Mouse (Mus musculus): ENCODE measurements around the gene Wdcp.
"Not testable (repeated sequence)": the region's sequence is repeated elsewhere in the genome, so short reads cannot be mapped to it uniquely, and the experiment has no call there.

Wdcp gene

GRCm38 (mm10) chr12:4871260-4871659 lies 28.2 kb downstream of the Wdcp start:
- no peak for DNase-seq (ENCODE audit: low spot score)

GRCm38 (mm10) chr12:4872273-4872672 lies 29.2 kb downstream of the Wdcp start:
- DNase-seq (ENCODE audit: low spot score) = no peak

GRCm38 (mm10) chr12:4872983-4873477 lies 29.9 kb downstream of the Wdcp start:
- no peak for DNase-seq (ENCODE audit: low spot score)

- no peak for DNase-seq (ENCODE audit: low spot score)
Measured at GRCm38 (mm10) chr12:4873531-4873930, 30.4 kb downstream of the Wdcp start.

GRCm38 (mm10) chr12:4874161-4874927 lies 31.2 kb downstream of the Wdcp start, which contains the start of gene Mfsd2b:
Gene Mfsd2b, minus strand, starts transcription at chr12:4874359.
- peak; percentile 80 for DNase-seq (ENCODE audit: low spot score)

GRCm38 (mm10) chr12:4875623-4876022 lies 32.5 kb downstream of the Wdcp start:
- no peak for DNase-seq (ENCODE audit: low spot score)

GRCm38 (mm10) chr12:4878296-4878783 lies 35.2 kb downstream of the Wdcp start:
- DNase-seq (ENCODE audit: low spot score) = no peak

- DNase-seq (ENCODE audit: low spot score) = no peak
Measured at GRCm38 (mm10) chr12:4879048-4879447, 35.9 kb downstream of the Wdcp start.

- no peak for DNase-seq (ENCODE audit: low spot score)
Measured at GRCm38 (mm10) chr12:4882086-4882485, 39.0 kb downstream of the Wdcp start.

GRCm38 (mm10) chr12:4885062-4885461 lies 42.0 kb downstream of the Wdcp start:
- no peak for DNase-seq (ENCODE audit: low spot score)

- DNase-seq (ENCODE audit: low spot score) = not testable (repeated sequence)
Measured at GRCm38 (mm10) chr12:4886581-4886980, 43.5 kb downstream of the Wdcp start.

GRCm38 (mm10) chr12:4888739-4889138 lies 45.6 kb downstream of the Wdcp start:
- DNase-seq (ENCODE audit: low spot score) = no peak

- no peak for DNase-seq (ENCODE audit: low spot score)
Measured at GRCm38 (mm10) chr12:4889251-4889650, 46.1 kb downstream of the Wdcp start.

GRCm38 (mm10) chr12:4889891-4890290 lies 46.8 kb downstream of the Wdcp start:
- no peak for DNase-seq (ENCODE audit: low spot score)

- no peak for DNase-seq (ENCODE audit: low spot score)
Measured at GRCm38 (mm10) chr12:4898024-4898423, 54.9 kb downstream of the Wdcp start.

GRCm38 (mm10) chr12:4905946-4906345 lies 62.8 kb downstream of the Wdcp start:
- DNase-seq (ENCODE audit: low spot score) = no peak

GRCm38 (mm10) chr12:4906476-4906875 lies 63.4 kb downstream of the Wdcp start:
- DNase-seq (ENCODE audit: low spot score) = no peak

- peak; percentile 88 for DNase-seq (ENCODE audit: low spot score)
Measured at GRCm38 (mm10) chr12:4906951-4907906, 64.1 kb downstream of the Wdcp start, which contains the start of gene Ubxn2a. Gene Ubxn2a, minus strand, starts transcription at chr12:4907705.

- DNase-seq (ENCODE audit: low spot score) = no peak
Measured at GRCm38 (mm10) chr12:4908391-4908790, 65.3 kb downstream of the Wdcp start.

Measured in yolk sac, embryonic 10.5 days (tissue).